Mouse (Mus musculus) forebrain, postnatal 0 days (tissue): ENCODE results near the gene Syncrip. TPM values are rescaled to one million over a fixed set of nuclear protein-coding genes. Genes with fewer than 3 reads are reported as not detected.

ENCODE experiments used
- ATAC-seq: fragments of 200-750 bp; cut with Nextera tagmentation; 2 replicates; pipeline ENCODE4 v1.8.0; 2017; ENCODE audit warnings: mild to moderate bottlenecking, moderate library complexity
- DNase-seq: peaks from one replicate; pipeline ENCODE4 v3.0.0-alpha.2; 2015
- H3K27ac ChIP-seq: fragments of 300-500 bp; sonication (generic); 2 replicates; pipeline ENCODE4 v1.5.1; 2014; ENCODE audit warnings: low read depth, mild to moderate bottlenecking, antibody characterized with exemption, low read length, moderate library complexity, mixed read lengths
- H3K27me3 ChIP-seq: fragments of 300-500 bp; sonication (generic); 2 replicates; pipeline ENCODE4 v1.6.1; 2014; ENCODE audit warnings: mild to moderate bottlenecking, low read length, mixed read lengths; ENCODE audit not compliant: insufficient read depth
- H3K36me3 ChIP-seq: fragments of 300-500 bp; sonication (generic); 2 replicates; pipeline ENCODE4 v1.6.1; 2014; ENCODE audit warnings: mild to moderate bottlenecking, moderate library complexity; ENCODE audit not compliant: insufficient read depth
- H3K4me1 ChIP-seq: fragments of 300-500 bp; sonication (generic); 2 replicates; pipeline ENCODE4 v1.6.1; 2014; ENCODE audit warnings: antibody characterized with exemption; ENCODE audit not compliant: insufficient read depth
- H3K4me2 ChIP-seq: fragments of 300-500 bp; sonication (generic); 2 replicates; pipeline ENCODE4 v1.6.1; 2014; ENCODE audit warnings: low read depth, mild to moderate bottlenecking, moderate library complexity
- H3K4me3 ChIP-seq: fragments of 300-500 bp; sonication (generic); 2 replicates; pipeline ENCODE4 v1.5.1; 2014; ENCODE audit warnings: low read depth, low read length, mixed read lengths
- H3K9ac ChIP-seq: fragments of 300-500 bp; sonication (generic); 2 replicates; pipeline ENCODE4 v1.6.1; 2014; ENCODE audit warnings: mild to moderate bottlenecking
- H3K9me3 ChIP-seq: fragments of 300-500 bp; sonication (generic); 2 replicates; pipeline ENCODE4 v1.6.1; 2016; ENCODE audit warnings: low read length
- CTCF ChIP-seq: sonication (generic); IDR thresholded peaks from 2 replicates; pipeline ENCODE4 v1.5.1; 2016; ENCODE audit warnings: antibody characterized with exemption, control low read depth, low read depth
- WGBS: fragments of 180-500 bp; shearing (Covaris S2); extraction: QIAGEN DNeasy Blood & Tissue Kit; methylation state at CpG from one replicate; pipeline ENCODE4 v1.1.7; 2014; 5-methylcytosine and 5-hydroxymethylcytosine counted together
- polyA plus RNA-seq: library from polyadenylated mRNA; unstranded; fragments of >200 nt; fragmentation: Nextera tagmentation; extraction: Ambion mirVana; gene quantifications from 2 replicates; pipeline ENCODE4 v1.2.1, GENCODE M21; 2015
- total RNA-seq: library from RNA; depleted of rRNA; stranded (reverse); fragments of >200 nt; gene quantifications from 2 replicates; pipeline ENCODE4 v1.2.3, GENCODE M21; 2014

The Syncrip gene
- total and polyA plus RNA-seq, 2 experiments from 2014 or later: 82.5 to 149 TPM

DNA sequence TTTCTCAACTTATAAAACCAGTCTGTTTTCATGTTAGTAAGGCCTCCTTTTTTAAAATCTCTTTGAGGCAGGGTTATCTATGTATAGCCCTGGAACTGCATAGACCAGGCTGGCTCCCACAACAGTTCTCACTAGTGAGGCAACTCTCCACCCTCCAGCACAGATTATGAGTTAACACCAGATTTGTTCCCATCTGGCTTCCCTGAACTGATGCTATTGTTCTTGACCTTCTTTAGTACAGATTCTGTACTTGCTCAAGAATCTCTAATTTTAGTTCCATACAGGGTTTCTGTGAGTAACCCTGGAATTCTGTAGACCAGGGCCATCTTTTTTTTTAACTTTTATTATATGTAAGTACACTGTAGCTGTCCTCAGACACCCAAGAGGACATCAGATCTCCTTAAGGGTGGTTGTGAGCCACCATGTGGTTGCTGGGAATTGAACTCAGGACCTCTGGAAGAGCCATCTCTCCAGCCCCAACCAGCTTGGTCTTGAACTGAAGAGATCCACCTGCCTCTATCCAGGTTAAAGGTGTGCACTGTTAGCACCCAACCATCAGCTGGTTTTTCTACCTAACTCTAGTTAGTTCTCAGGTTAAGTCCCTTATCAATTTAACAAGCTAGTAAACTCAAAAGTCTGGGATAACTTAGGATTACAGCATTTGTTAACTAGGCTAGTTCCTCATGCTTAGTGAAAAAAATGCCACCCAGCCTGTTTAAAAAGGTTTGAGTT, 37.2 kb upstream of the Syncrip start:
- Histone ChIP-seq H3K4me3 (no peak overlapping the region), H3K9me3 (no peaks in the 10 kb centered on the region), H3K4me2 (no peak overlapping the region), H3K27ac (no peak overlapping the region), H3K9ac (no peak overlapping the region), H3K27me3 (no peaks in the 10 kb centered on the region), H3K36me3 (peaks cover 7% of the 10 kb centered on the region; the same call in 1 of the 2 replicates), H3K4me1 (peaks cover 12% of the 10 kb centered on the region)
- DNase-seq (no peak), ATAC-seq (no peak)
- TF ChIP-seq CTCF: no peak

- TF ChIP-seq CTCF: no peak
- Histone ChIP-seq H3K36me3 (peaks cover 7% of the 10 kb centered on the region; the same call in 1 of the 2 replicates), H3K4me1 (peaks cover 12% of the 10 kb centered on the region), H3K9me3 (no peaks in the 10 kb centered on the region), H3K4me2 (no peak overlapping the region), H3K27me3 (no peaks in the 10 kb centered on the region), H3K27ac (no peak overlapping the region), H3K9ac (no peak overlapping the region), H3K4me3 (no peak overlapping the region)
- 90% methylated on average over 3 of the region's 3 CpGs for whole genome bisulfite sequencing
- ATAC-seq: no peak
- DNase-seq: no peak
Observed at GRCm38 (mm10) chr9:88516361-88516995, 34.1 kb upstream of the Syncrip start.

GRCm38 (mm10) chr9:88515546-88515945, 33.2 kb upstream of the Syncrip start:
- H3K27ac ChIP-seq: no peak overlapping the region
- H3K4me3 ChIP-seq: no peak overlapping the region
- no peak for DNase-seq
- peaks cover 5% of the 10 kb centered on the region; the same call in 1 of the 2 replicates for H3K36me3 ChIP-seq
- H3K4me2 ChIP-seq: no peak overlapping the region
- ATAC-seq: no peak
- WGBS: 83% methylated on average over 1 of the region's 1 CpGs
- no peak for TF ChIP-seq CTCF
- peaks cover 5% of the 10 kb centered on the region for H3K4me1 ChIP-seq
- H3K9ac ChIP-seq: no peak overlapping the region
- H3K9me3 ChIP-seq: no peaks in the 10 kb centered on the region
- no peaks in the 10 kb centered on the region for H3K27me3 ChIP-seq

DNA sequence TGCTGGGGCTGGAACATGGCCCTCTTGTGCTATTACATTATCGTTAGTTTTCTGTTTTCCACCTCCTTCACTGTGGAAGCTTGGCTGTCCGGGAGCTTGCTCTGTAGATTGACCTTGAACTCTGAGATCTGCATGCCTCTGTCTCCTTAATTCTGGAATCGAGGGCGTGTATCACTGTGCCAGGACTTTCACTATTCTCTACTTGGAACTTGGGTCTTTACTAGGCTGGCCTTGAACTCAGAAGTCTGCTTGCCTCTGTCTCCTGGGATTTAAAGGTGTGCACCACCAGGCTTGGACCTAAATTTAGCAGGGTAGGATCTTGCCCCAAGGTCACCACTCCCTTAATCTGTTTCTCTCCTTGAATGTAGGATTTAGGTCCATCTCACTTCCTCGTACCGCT, 19.5 kb upstream of the Syncrip start:
- no peaks in the 10 kb centered on the region for H3K27me3 ChIP-seq
- no peaks in the 10 kb centered on the region for H3K4me1 ChIP-seq
- no peak for ATAC-seq
- no peaks in the 10 kb centered on the region for H3K36me3 ChIP-seq
- H3K4me3 ChIP-seq: no peak overlapping the region
- no peak for TF ChIP-seq CTCF
- no peak overlapping the region for H3K9ac ChIP-seq
- H3K4me2 ChIP-seq: no peak overlapping the region
- H3K27ac ChIP-seq: no peak overlapping the region
- 89% methylated on average over 6 of the region's 6 CpGs for WGBS
- DNase-seq: no peak
- H3K9me3 ChIP-seq: no peaks in the 10 kb centered on the region

GRCm38 (mm10) chr9:88500112-88500511, 17.7 kb upstream of the Syncrip start:
- Histone ChIP-seq H3K4me3 (no peak overlapping the region), H3K9me3 (no peaks in the 10 kb centered on the region), H3K4me2 (no peak overlapping the region), H3K9ac (no peak overlapping the region), H3K27me3 (no peaks in the 10 kb centered on the region), H3K27ac (no peak overlapping the region), H3K4me1 (no peaks in the 10 kb centered on the region), H3K36me3 (no peaks in the 10 kb centered on the region)
- WGBS: 72% methylated on average over 2 of the region's 2 CpGs
- ATAC-seq: no peak
- DNase-seq: no peak
- TF ChIP-seq CTCF: no peak

DNA sequence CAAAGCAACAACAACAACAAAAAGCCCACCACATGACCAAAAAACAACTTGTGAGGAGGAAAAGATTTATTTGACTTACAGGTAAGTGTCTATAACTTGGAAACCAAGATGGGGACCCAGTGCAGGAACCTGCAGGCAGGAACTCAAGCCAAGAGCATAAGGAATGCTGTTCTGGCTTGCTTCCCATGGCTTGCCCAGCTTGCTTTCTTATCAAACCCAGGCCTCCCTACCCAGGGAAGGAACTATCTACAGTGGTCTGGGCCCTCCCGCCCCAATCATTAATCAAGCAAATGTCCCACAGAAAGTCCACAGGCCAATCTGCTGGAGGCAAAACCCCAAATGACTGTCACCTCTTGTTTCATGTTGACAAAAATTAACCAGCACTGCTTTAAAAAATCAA, 10.1 kb upstream of the Syncrip start:
- no peak for TF ChIP-seq CTCF
- Histone ChIP-seq H3K9ac (no peak overlapping the region), H3K4me2 (no peak overlapping the region), H3K27ac (no peak overlapping the region), H3K9me3 (no peaks in the 10 kb centered on the region), H3K27me3 (no peaks in the 10 kb centered on the region), H3K36me3 (no peaks in the 10 kb centered on the region), H3K4me3 (no peak overlapping the region), H3K4me1 (no peaks in the 10 kb centered on the region)
- no peak for DNase-seq
- WGBS: 100% methylated on average over 1 of the region's 1 CpGs
- no peak for ATAC-seq

- no peak for TF ChIP-seq CTCF
- DNase-seq (no peak), ATAC-seq (no peak)
- Histone ChIP-seq H3K27me3 (no peaks in the 10 kb centered on the region), H3K36me3 (no peaks in the 10 kb centered on the region), H3K4me2 (no peak overlapping the region), H3K9ac (no peak overlapping the region), H3K4me1 (peaks cover 11% of the 10 kb centered on the region; the same call in 1 of the 2 replicates), H3K27ac (no peak overlapping the region), H3K9me3 (no peaks in the 10 kb centered on the region), H3K4me3 (no peak overlapping the region)
- 50% methylated on average over 6 of the region's 6 CpGs for WGBS
Observed at GRCm38 (mm10) chr9:88484531-88484930, 2.2 kb upstream of the Syncrip start.
